Mouse (Mus musculus): ENCODE measurements around the gene Mettl15.

DNA sequence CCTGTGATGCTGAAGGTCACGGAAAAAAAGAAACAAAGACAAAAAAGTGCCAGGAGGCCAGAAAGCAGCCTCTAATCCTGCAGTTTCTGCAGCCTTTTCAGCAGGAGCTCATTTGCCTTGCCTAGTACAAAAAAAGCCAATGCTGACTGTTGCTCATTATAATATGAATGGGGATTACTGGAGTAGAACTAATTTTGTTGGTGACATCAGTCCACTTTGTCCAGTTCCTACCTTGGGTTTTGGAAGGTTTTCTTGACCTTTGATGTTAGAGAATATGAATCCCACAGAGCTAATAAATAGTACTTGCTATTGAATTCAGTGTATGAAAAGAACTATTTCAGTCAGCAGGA is 768 bp upstream of the Mettl15 start:
- no peak for TF ChIP-seq POLR2A (IDR thresholded peaks at IDR 0.05; ENCODE audit: extremely low read depth, insufficient read depth, low read length)
- no peak for TF ChIP-seq CTCF (IDR thresholded peaks at IDR 0.05; ENCODE audit: extremely low read depth, insufficient read depth, low read length)
